Mouse (Mus musculus): ENCODE data around the gene Pnpla7. TPM values are rescaled to one million over a fixed set of nuclear protein-coding genes. Genes with fewer than 3 reads are reported as not detected.

Gene Pnpla7
- polyA plus RNA-seq, 1 experiment, result 8.8 TPM

GRCm38 (mm10) chr2:25083697-25084096, 107.9 kb downstream of the Pnpla7 start:
- TF ChIP-seq POLR2A (IDR thresholded peaks at IDR 0.05; ENCODE audit: insufficient read length, low read depth), result no peak
- no peak for TF ChIP-seq USF1 (IDR thresholded peaks at IDR 0.05; ENCODE audit: low read depth)
- no peak for TF ChIP-seq REST (IDR thresholded peaks at IDR 0.05; ENCODE audit: insufficient read depth, insufficient read length)
- no peak for TF ChIP-seq MYOG (IDR thresholded peaks at IDR 0.05; ENCODE audit: control insufficient read depth in 1 of 3, insufficient read depth in 1 of 3, insufficient read length in 2 of 3, low read depth in 2 of 3)
- TF ChIP-seq TCF3 (IDR thresholded peaks at IDR 0.05; ENCODE audit: insufficient read length, low read depth), result no peak
- no peak for TF ChIP-seq POLR2AphosphoS2 (IDR thresholded peaks at IDR 0.05; ENCODE audit: insufficient read length, low read depth)
- no peak for TF ChIP-seq TCF12 (IDR thresholded peaks at IDR 0.05; ENCODE audit: insufficient read depth, poor library complexity, severe bottlenecking)
- TF ChIP-seq CEBPB (IDR thresholded peaks at IDR 0.05; ENCODE audit: insufficient read depth, poor library complexity, severe bottlenecking), result no peak
- TF ChIP-seq SRF (IDR thresholded peaks at IDR 0.05; ENCODE audit: control insufficient read depth, insufficient read length, low read depth), result no peak
- TF ChIP-seq MYOD1 (IDR thresholded peaks at IDR 0.05; ENCODE audit: control insufficient read depth in 1 of 3, insufficient read length in 2 of 3, low read depth in 2 of 3), result no peak
- no peak for TF ChIP-seq E2F4 (IDR thresholded peaks at IDR 0.05; ENCODE audit: insufficient read depth)
- TF ChIP-seq MAX (IDR thresholded peaks at IDR 0.05; ENCODE audit: low read depth), result no peak
- Histone ChIP-seq H3ac (ENCODE audit: control insufficient read depth, insufficient read length) (no peak overlapping the region), H3K36me3 (ENCODE audit: control insufficient read depth, insufficient read depth) (no peaks in the 10 kb centered on the region), H3K27me3 (ENCODE audit: control insufficient read depth, insufficient read depth, insufficient read length) (peaks cover 82% of the 10 kb centered on the region), H3K4me2 (ENCODE audit: low read depth) (no peak overlapping the region), H3K4me3 (no peak overlapping the region), H3K79me2 (ENCODE audit: control insufficient read depth, insufficient read depth) (no peaks in the 10 kb centered on the region)

GRCm38 (mm10) chr2:25085571-25085970, 109.7 kb downstream of the Pnpla7 start:
- no peak for TF ChIP-seq TCF3 (IDR thresholded peaks at IDR 0.05; ENCODE audit: insufficient read length, low read depth)
- no peak for TF ChIP-seq USF1 (IDR thresholded peaks at IDR 0.05; ENCODE audit: low read depth)
- H3K27me3 ChIP-seq (ENCODE audit: control insufficient read depth, insufficient read depth, insufficient read length), result peaks cover 66% of the 10 kb centered on the region
- H3K36me3 ChIP-seq (ENCODE audit: control insufficient read depth, insufficient read depth), result no peaks in the 10 kb centered on the region
- no peaks in the 10 kb centered on the region for H3K79me2 ChIP-seq (ENCODE audit: control insufficient read depth, insufficient read depth)
- no peak overlapping the region for H3K4me2 ChIP-seq (ENCODE audit: low read depth)
- no peak overlapping the region for H3ac ChIP-seq (ENCODE audit: control insufficient read depth, insufficient read length)
- H3K4me3 ChIP-seq, result no peak overlapping the region

GRCm38 (mm10) chr2:25087842-25088241, 112.0 kb downstream of the Pnpla7 start:
- Histone ChIP-seq H3K4me2 (ENCODE audit: low read depth) (no peak overlapping the region), H3K79me2 (ENCODE audit: control insufficient read depth, insufficient read depth) (no peaks in the 10 kb centered on the region), H3K36me3 (ENCODE audit: control insufficient read depth, insufficient read depth) (no peaks in the 10 kb centered on the region), H3K4me3 (no peak overlapping the region), H3K27me3 (ENCODE audit: control insufficient read depth, insufficient read depth, insufficient read length) (peaks cover 44% of the 10 kb centered on the region), H3ac (ENCODE audit: control insufficient read depth, insufficient read length) (no peak overlapping the region)
- TF ChIP-seq MAX (IDR thresholded peaks at IDR 0.05; ENCODE audit: low read depth) (no peak), POLR2A (IDR thresholded peaks at IDR 0.05; ENCODE audit: insufficient read length, low read depth) (no peak), USF1 (IDR thresholded peaks at IDR 0.05; ENCODE audit: low read depth) (no peak), TCF12 (IDR thresholded peaks at IDR 0.05; ENCODE audit: insufficient read depth, poor library complexity, severe bottlenecking) (no peak), E2F4 (IDR thresholded peaks at IDR 0.05; ENCODE audit: insufficient read depth) (no peak), MYOG (IDR thresholded peaks at IDR 0.05; ENCODE audit: control insufficient read depth in 1 of 3, insufficient read depth in 1 of 3, insufficient read length in 2 of 3, low read depth in 2 of 3) (no peak), REST (IDR thresholded peaks at IDR 0.05; ENCODE audit: insufficient read depth, insufficient read length) (no peak), MYOD1 (IDR thresholded peaks at IDR 0.05; ENCODE audit: control insufficient read depth in 1 of 3, insufficient read length in 2 of 3, low read depth in 2 of 3) (no peak), POLR2AphosphoS2 (IDR thresholded peaks at IDR 0.05; ENCODE audit: insufficient read length, low read depth) (no peak), SRF (IDR thresholded peaks at IDR 0.05; ENCODE audit: control insufficient read depth, insufficient read length, low read depth) (no peak), CEBPB (IDR thresholded peaks at IDR 0.05; ENCODE audit: insufficient read depth, poor library complexity, severe bottlenecking) (no peak), TCF3 (IDR thresholded peaks at IDR 0.05; ENCODE audit: insufficient read length, low read depth) (no peak)

GRCm38 (mm10) chr2:25088636-25089035, 112.8 kb downstream of the Pnpla7 start:
- Histone ChIP-seq H3K27me3 (ENCODE audit: control insufficient read depth, insufficient read depth, insufficient read length) (peaks cover 36% of the 10 kb centered on the region), H3K79me2 (ENCODE audit: control insufficient read depth, insufficient read depth) (no peaks in the 10 kb centered on the region), H3K4me3 (no peak overlapping the region), H3ac (ENCODE audit: control insufficient read depth, insufficient read length) (no peak overlapping the region), H3K36me3 (ENCODE audit: control insufficient read depth, insufficient read depth) (no peaks in the 10 kb centered on the region), H3K4me2 (ENCODE audit: low read depth) (no peak overlapping the region)
- TF ChIP-seq TCF12 (IDR thresholded peaks at IDR 0.05; ENCODE audit: insufficient read depth, poor library complexity, severe bottlenecking) (no peak), TCF3 (IDR thresholded peaks at IDR 0.05; ENCODE audit: insufficient read length, low read depth) (no peak), MYOG (IDR thresholded peaks at IDR 0.05; ENCODE audit: control insufficient read depth in 1 of 3, insufficient read depth in 1 of 3, insufficient read length in 2 of 3, low read depth in 2 of 3) (no peak), POLR2AphosphoS2 (IDR thresholded peaks at IDR 0.05; ENCODE audit: insufficient read length, low read depth) (no peak), SRF (IDR thresholded peaks at IDR 0.05; ENCODE audit: control insufficient read depth, insufficient read length, low read depth) (no peak), MYOD1 (IDR thresholded peaks at IDR 0.05; ENCODE audit: control insufficient read depth in 1 of 3, insufficient read length in 2 of 3, low read depth in 2 of 3) (no peak), POLR2A (IDR thresholded peaks at IDR 0.05; ENCODE audit: insufficient read length, low read depth) (no peak), USF1 (IDR thresholded peaks at IDR 0.05; ENCODE audit: low read depth) (no peak), CEBPB (IDR thresholded peaks at IDR 0.05; ENCODE audit: insufficient read depth, poor library complexity, severe bottlenecking) (no peak), REST (IDR thresholded peaks at IDR 0.05; ENCODE audit: insufficient read depth, insufficient read length) (no peak), E2F4 (IDR thresholded peaks at IDR 0.05; ENCODE audit: insufficient read depth) (no peak), MAX (IDR thresholded peaks at IDR 0.05; ENCODE audit: low read depth) (no peak)

- H3K27me3 ChIP-seq (ENCODE audit: control insufficient read depth, insufficient read depth, insufficient read length), result peaks cover 19% of the 10 kb centered on the region
- no peak overlapping the region for H3K4me2 ChIP-seq (ENCODE audit: low read depth)
These were observed 118.9 kb downstream of the Pnpla7 start for GRCm38 (mm10) chr2:25094785-25095108.

More at GRCm38 (mm10) chr2:25094785-25095108, 118.9 kb downstream of the Pnpla7 start:
- Histone ChIP-seq H3ac (ENCODE audit: control insufficient read depth, insufficient read length) (no peak overlapping the region), H3K79me2 (ENCODE audit: control insufficient read depth, insufficient read depth) (no peaks in the 10 kb centered on the region), H3K36me3 (ENCODE audit: control insufficient read depth, insufficient read depth) (no peaks in the 10 kb centered on the region), H3K4me3 (no peak overlapping the region)
- TF ChIP-seq USF1 (IDR thresholded peaks at IDR 0.05; ENCODE audit: low read depth) (no peak), SRF (IDR thresholded peaks at IDR 0.05; ENCODE audit: control insufficient read depth, insufficient read length, low read depth) (no peak), TCF3 (IDR thresholded peaks at IDR 0.05; ENCODE audit: insufficient read length, low read depth) (no peak), TCF12 (IDR thresholded peaks at IDR 0.05; ENCODE audit: insufficient read depth, poor library complexity, severe bottlenecking) (no peak), POLR2A (IDR thresholded peaks at IDR 0.05; ENCODE audit: insufficient read length, low read depth) (no peak), E2F4 (IDR thresholded peaks at IDR 0.05; ENCODE audit: insufficient read depth) (no peak), MYOG (IDR thresholded peaks at IDR 0.05; ENCODE audit: control insufficient read depth in 1 of 3, insufficient read depth in 1 of 3, insufficient read length in 2 of 3, low read depth in 2 of 3) (no peak), MYOD1 (IDR thresholded peaks at IDR 0.05; ENCODE audit: control insufficient read depth in 1 of 3, insufficient read length in 2 of 3, low read depth in 2 of 3) (no peak), CEBPB (IDR thresholded peaks at IDR 0.05; ENCODE audit: insufficient read depth, poor library complexity, severe bottlenecking) (no peak), POLR2AphosphoS2 (IDR thresholded peaks at IDR 0.05; ENCODE audit: insufficient read length, low read depth) (no peak), REST (IDR thresholded peaks at IDR 0.05; ENCODE audit: insufficient read depth, insufficient read length) (no peak), MAX (IDR thresholded peaks at IDR 0.05; ENCODE audit: low read depth) (no peak)

Measured in myocyte (in vitro differentiated cells).